Mouse (Mus musculus) liver, embryonic 16.5 days (tissue): ENCODE data around the gene Ctu2. TPM values are rescaled to one million over a fixed set of nuclear protein-coding genes. Genes with fewer than 3 reads are reported as not detected.

Experiments
- ATAC-seq: fragments of 200-750 bp; cut with Nextera tagmentation; 2 replicates; pipeline ENCODE4 v1.8.0; 2017; ENCODE audit warnings: low read depth, mild to moderate bottlenecking, moderate number of reproducible peaks, moderate library complexity
- H3K27ac ChIP-seq: fragments of 300-500 bp; sonication (generic); 2 replicates; pipeline ENCODE4 v1.5.1; 2014; ENCODE audit warnings: mild to moderate bottlenecking, low read length
- H3K27me3 ChIP-seq: fragments of 300-500 bp; sonication (generic); 2 replicates; pipeline ENCODE4 v1.6.1; 2014; ENCODE audit warnings: low read depth, low read length, mixed read lengths; ENCODE audit not compliant: control insufficient read depth, insufficient read depth
- H3K36me3 ChIP-seq: fragments of 300-500 bp; sonication (generic); 2 replicates; pipeline ENCODE4 v1.6.1; 2014; ENCODE audit warnings: mild to moderate bottlenecking; ENCODE audit not compliant: control insufficient read depth, insufficient read depth
- H3K4me1 ChIP-seq: fragments of 300-500 bp; sonication (generic); 2 replicates; pipeline ENCODE4 v1.6.1; 2014; ENCODE audit warnings: low read depth, low read length, mixed read lengths; ENCODE audit not compliant: control insufficient read depth
- H3K4me2 ChIP-seq: fragments of 300-500 bp; sonication (generic); 2 replicates; pipeline ENCODE4 v1.6.1; 2014; ENCODE audit warnings: low read depth, low read length, mixed read lengths
- H3K4me3 ChIP-seq: fragments of 300-500 bp; sonication (generic); 2 replicates; pipeline ENCODE4 v1.5.1; 2014; ENCODE audit warnings: low read depth, mild to moderate bottlenecking, low read length
- H3K9ac ChIP-seq: fragments of 300-500 bp; sonication (generic); 2 replicates; pipeline ENCODE4 v1.6.1; 2014; ENCODE audit warnings: low read depth, low read length
- H3K9me3 ChIP-seq: fragments of 300-500 bp; sonication (generic); replicated peaks from 2 replicates; pipeline ENCODE4 v1.6.1; 2016; ENCODE audit warnings: low read length; ENCODE audit not compliant: control insufficient read depth
- WGBS: fragments of 180-500 bp; shearing (Covaris S2); extraction: QIAGEN DNeasy Blood & Tissue Kit; methylation state at CpG from one replicate; pipeline ENCODE4 v1.1.7; 2014; ENCODE audit not compliant: insufficient replicate concordance; 5-methylcytosine and 5-hydroxymethylcytosine counted together
- polyA plus RNA-seq: library from polyadenylated mRNA; unstranded; fragments of >200 nt; fragmentation: Nextera tagmentation; extraction: Ambion mirVana; gene quantifications from 2 replicates; pipeline ENCODE4 v1.2.1, GENCODE M21; 2015

Gene Ctu2
- polyA plus RNA-seq, 1 experiment from 2014 or later, result 9.6 TPM

DNA sequence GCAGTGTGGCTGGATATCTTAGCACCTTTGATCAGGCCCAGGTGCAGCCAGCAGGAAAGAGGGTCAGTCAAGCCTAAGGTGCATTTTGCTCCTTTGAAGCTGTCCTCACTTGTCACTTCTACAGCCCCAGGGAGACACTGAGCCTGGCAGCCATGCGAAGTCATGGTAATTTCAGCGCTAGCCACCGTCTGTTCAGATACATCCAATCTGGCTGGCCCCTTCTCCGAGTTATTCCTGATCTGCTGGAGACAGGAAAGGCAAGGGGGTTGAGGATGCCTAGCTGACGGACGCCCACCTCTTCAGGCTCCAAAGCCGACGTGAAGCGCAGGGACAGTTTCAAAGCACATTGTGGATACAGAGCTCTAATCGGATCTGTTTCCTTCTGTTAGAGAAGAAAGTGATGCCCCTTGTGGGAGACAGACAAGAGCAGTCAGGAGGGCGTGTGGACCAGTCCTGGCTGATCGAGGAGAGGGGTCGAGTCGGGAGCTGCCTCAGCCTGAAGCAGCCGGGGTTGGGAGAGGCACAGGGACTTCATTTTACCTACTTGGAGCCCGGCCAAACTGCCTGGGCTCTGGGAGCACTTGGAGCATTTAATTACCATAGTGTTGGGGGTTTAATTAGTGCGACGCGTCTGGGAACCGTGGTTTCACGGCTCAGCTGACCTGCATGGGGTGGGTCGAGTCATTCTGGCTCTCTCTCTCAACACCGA is 47.9 kb downstream of the Ctu2 start:
- H3K9me3 ChIP-seq, result no peaks in the 10 kb centered on the region
- no peak overlapping the region; the same call in none of the 2 replicates for H3K9ac ChIP-seq
- peak overlapping the region; percentile 65 for H3K27ac ChIP-seq
- no peak overlapping the region for H3K4me3 ChIP-seq
- no peak for ATAC-seq
- H3K36me3 ChIP-seq, result no peaks in the 10 kb centered on the region
- 0 out of 2 replicates have a peak overlapping the region, but pooled peaks have one; percentile 2 for H3K4me2 ChIP-seq
- no peaks in the 10 kb centered on the region for H3K27me3 ChIP-seq
- peaks cover 75% of the 10 kb centered on the region for H3K4me1 ChIP-seq
- WGBS, result 49% methylated on average over 23 of the region's 23 CpGs

DNA sequence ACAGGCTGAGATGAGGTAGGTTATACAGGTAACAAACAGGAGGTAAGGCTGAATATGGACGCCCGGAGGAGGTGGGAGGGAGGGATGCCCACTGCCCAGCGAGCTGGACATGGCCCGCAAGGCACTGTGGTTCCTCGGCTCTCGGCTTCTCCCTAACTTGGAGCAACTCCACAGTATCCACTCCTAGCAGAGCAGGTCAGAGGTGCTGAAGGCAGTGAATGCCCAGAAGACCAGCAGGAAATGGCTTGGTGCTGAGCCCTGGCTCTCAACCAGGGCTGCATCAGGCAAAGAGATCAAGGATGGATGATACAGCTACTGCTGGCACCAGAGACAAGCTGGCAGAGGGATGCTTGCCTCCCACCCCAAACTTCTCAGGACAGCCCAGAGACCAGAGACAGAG is 48.6 kb downstream of the Ctu2 start:
- H3K9me3 ChIP-seq, result no peaks in the 10 kb centered on the region
- no peaks in the 10 kb centered on the region for H3K36me3 ChIP-seq
- peak overlapping the region; percentile 15; the same call in 1 of the 2 replicates for H3K9ac ChIP-seq
- H3K4me1 ChIP-seq, result peaks cover 72% of the 10 kb centered on the region
- peak overlapping the region; percentile 30; the same call in 1 of the 2 replicates for H3K4me2 ChIP-seq
- ATAC-seq, result no peak
- H3K4me3 ChIP-seq, result no peak overlapping the region
- no peaks in the 10 kb centered on the region for H3K27me3 ChIP-seq
- H3K27ac ChIP-seq, result peak overlapping the region; percentile 65
- 70% methylated on average over 6 of the region's 6 CpGs for WGBS

DNA sequence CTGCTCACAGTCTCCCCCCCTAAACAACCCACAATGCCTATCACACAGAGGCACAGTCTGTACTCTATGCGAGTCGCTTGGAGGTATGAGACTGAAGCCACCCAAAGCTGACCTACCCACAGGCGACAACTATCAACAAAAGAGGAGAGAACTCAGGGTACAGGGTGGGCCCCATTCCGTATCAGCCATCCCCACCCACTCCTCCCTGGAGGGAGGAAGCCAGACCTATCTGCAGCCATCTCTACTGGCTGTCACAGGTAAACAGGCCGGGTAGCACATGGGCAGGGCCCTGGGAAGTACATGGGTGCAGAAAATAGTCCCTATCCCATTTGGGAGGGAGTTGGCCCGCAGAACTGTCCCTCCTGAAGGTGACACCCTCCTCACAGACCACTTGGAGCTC is 49.1 kb downstream of the Ctu2 start:
- Histone ChIP-seq H3K27me3 (no peaks in the 10 kb centered on the region), H3K36me3 (no peaks in the 10 kb centered on the region), H3K9ac (peak overlapping the region; percentile 15; the same call in 1 of the 2 replicates), H3K27ac (peak overlapping the region; percentile 65), H3K4me2 (peak overlapping the region; percentile 30), H3K4me1 (peaks cover 67% of the 10 kb centered on the region), H3K9me3 (no peaks in the 10 kb centered on the region), H3K4me3 (0 out of 2 replicates have a peak overlapping the region, but pooled peaks have one; percentile 2)
- ATAC-seq, result peak; percentile 91
- 32% methylated on average over 6 of the region's 6 CpGs for WGBS

- Histone ChIP-seq H3K9me3 (no peaks in the 10 kb centered on the region), H3K36me3 (no peaks in the 10 kb centered on the region), H3K27me3 (no peaks in the 10 kb centered on the region), H3K27ac (peak overlapping the region; percentile 65), H3K4me1 (peaks cover 56% of the 10 kb centered on the region), H3K4me2 (no peak overlapping the region), H3K9ac (peak overlapping the region; percentile 10; the same call in 1 of the 2 replicates), H3K4me3 (no peak overlapping the region)
- no peak for ATAC-seq
- 62% methylated on average over 3 of the region's 3 CpGs for WGBS
Measured at GRCm38 (mm10) chr8:122526084-122526483, 50.1 kb downstream of the Ctu2 start.

DNA sequence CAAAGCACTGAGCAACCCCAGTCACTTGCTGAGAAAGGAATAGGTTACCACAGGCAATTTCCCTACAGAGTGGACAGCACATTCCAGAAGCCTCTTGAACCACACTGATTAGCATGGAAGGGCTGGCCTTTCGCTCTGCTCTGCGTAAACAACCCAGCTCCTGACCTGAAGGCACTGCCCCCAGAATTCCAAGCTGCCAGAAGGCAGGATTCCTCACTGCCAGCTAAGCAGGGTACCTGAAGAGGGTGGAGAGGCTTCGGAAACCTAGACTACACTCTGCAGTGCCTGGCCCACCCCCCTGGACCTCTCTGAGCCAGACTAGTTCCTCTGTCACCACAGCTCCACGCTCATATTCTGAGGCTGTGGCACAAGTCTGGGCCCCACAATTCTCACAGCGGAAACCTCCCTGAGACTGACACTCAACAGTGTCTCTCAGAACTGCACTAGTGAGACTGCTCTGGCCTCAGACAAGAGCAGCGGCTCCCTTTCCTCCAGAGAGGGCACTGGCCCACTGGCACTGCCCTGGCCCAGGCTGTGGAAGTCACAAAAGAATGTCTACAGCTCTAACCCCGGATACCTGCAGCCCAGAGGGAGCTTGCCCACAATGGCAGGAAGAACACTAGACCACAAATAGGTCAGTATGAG is 50.7 kb downstream of the Ctu2 start:
- H3K4me1 ChIP-seq, result peaks cover 56% of the 10 kb centered on the region
- H3K4me2 ChIP-seq, result no peak overlapping the region
- no peak for ATAC-seq

GRCm38 (mm10) chr8:122527937-122528336 is 52.0 kb downstream of the Ctu2 start:
- 80% methylated on average over 3 of the region's 3 CpGs for WGBS
- 0 out of 2 replicates have a peak overlapping the region, but pooled peaks have one; percentile 9 for H3K27ac ChIP-seq
- no peak for ATAC-seq
- H3K27me3 ChIP-seq, result no peaks in the 10 kb centered on the region
- no peak overlapping the region for H3K4me3 ChIP-seq
- H3K4me1 ChIP-seq, result peaks cover 54% of the 10 kb centered on the region
- no peak overlapping the region for H3K4me2 ChIP-seq
- no peak overlapping the region for H3K9ac ChIP-seq
- H3K9me3 ChIP-seq, result no peaks in the 10 kb centered on the region
- H3K36me3 ChIP-seq, result 0 out of 2 replicates have a peak, but pooled peaks cover 2% of the 10 kb centered on the region

More for the DNA sequence above, 50.7 kb downstream of the Ctu2 start:
- 55% methylated on average over 7 of the region's 7 CpGs for WGBS
- Histone ChIP-seq H3K27me3 (no peaks in the 10 kb centered on the region), H3K9ac (peak overlapping the region; percentile 10; the same call in 1 of the 2 replicates), H3K27ac (peak overlapping the region; percentile 65), H3K36me3 (no peaks in the 10 kb centered on the region), H3K9me3 (no peaks in the 10 kb centered on the region), H3K4me3 (no peak overlapping the region)

GRCm38 (mm10) chr8:122529159-122529558 is 53.2 kb downstream of the Ctu2 start:
- no peaks in the 10 kb centered on the region for H3K9me3 ChIP-seq
- no peaks in the 10 kb centered on the region for H3K27me3 ChIP-seq
- no peak overlapping the region for H3K4me2 ChIP-seq
- H3K9ac ChIP-seq, result no peak overlapping the region
- no peak for ATAC-seq
- peaks cover 46% of the 10 kb centered on the region for H3K4me1 ChIP-seq
- 0 out of 2 replicates have a peak, but pooled peaks cover 2% of the 10 kb centered on the region for H3K36me3 ChIP-seq
- no peak overlapping the region for H3K4me3 ChIP-seq
- WGBS, result 87% methylated on average over 4 of the region's 4 CpGs
- no peak overlapping the region for H3K27ac ChIP-seq

- no peak overlapping the region for H3K4me3 ChIP-seq
- H3K9me3 ChIP-seq, result no peaks in the 10 kb centered on the region
- peaks cover 33% of the 10 kb centered on the region for H3K4me1 ChIP-seq
- no peak overlapping the region for H3K9ac ChIP-seq
- peak overlapping the region; percentile 56 for H3K27ac ChIP-seq
- whole genome bisulfite sequencing, result 81% methylated on average over 8 of the region's 8 CpGs
- ATAC-seq, result peak; percentile 14; the same call in 1 of the 2 replicates
- no peaks in the 10 kb centered on the region for H3K27me3 ChIP-seq
- H3K36me3 ChIP-seq, result 0 out of 2 replicates have a peak, but pooled peaks cover 2% of the 10 kb centered on the region
- H3K4me2 ChIP-seq, result no peak overlapping the region
Measured at GRCm38 (mm10) chr8:122531312-122531711, 55.4 kb downstream of the Ctu2 start.
